Mouse (Mus musculus) hindbrain, embryonic 15.5 days (tissue): ENCODE data around the gene Fhdc1. TPM values are rescaled to one million over a fixed set of nuclear protein-coding genes. Genes with fewer than 3 reads are reported as not detected.
A peak's percentile ranks its signal among the peaks of the same experiment; 100 is the strongest.

ENCODE experiments used
- ATAC-seq: fragments of 200-750 bp; cut with Nextera tagmentation; 2 replicates; pipeline ENCODE4 v1.8.0; 2017; ENCODE audit warnings: low read depth, moderate number of reproducible peaks, moderate TSS enrichment; ENCODE audit not compliant: low FRiP score
- H3K27ac ChIP-seq: fragments of 300-500 bp; sonication (generic); replicated peaks from 2 replicates; pipeline ENCODE4 v1.5.1; 2015; ENCODE audit warnings: mild to moderate bottlenecking, inconsistent platforms
- H3K27me3 ChIP-seq: fragments of 300-500 bp; sonication (generic); 2 replicates; pipeline ENCODE4 v1.6.1; 2015; ENCODE audit warnings: control low read depth, inconsistent platforms
- H3K36me3 ChIP-seq: fragments of 300-500 bp; sonication (generic); 2 replicates; pipeline ENCODE4 v1.6.1; 2015; ENCODE audit warnings: control low read depth, inconsistent platforms
- H3K4me1 ChIP-seq: fragments of 300-500 bp; sonication (generic); replicated peaks from 2 replicates; pipeline ENCODE4 v1.6.1; 2015; ENCODE audit warnings: control low read depth, inconsistent platforms
- H3K4me2 ChIP-seq: fragments of 300-500 bp; sonication (generic); 2 replicates; pipeline ENCODE4 v1.6.1; 2015; ENCODE audit warnings: moderate library complexity, mild to moderate bottlenecking, inconsistent platforms
- H3K4me3 ChIP-seq: fragments of 300-500 bp; sonication (generic); 2 replicates; pipeline ENCODE4 v1.5.1; 2015; ENCODE audit warnings: mild to moderate bottlenecking, inconsistent platforms
- H3K9ac ChIP-seq: fragments of 300-500 bp; sonication (generic); 2 replicates; pipeline ENCODE4 v1.6.1; 2015; ENCODE audit warnings: inconsistent platforms
- H3K9me3 ChIP-seq: fragments of 300-500 bp; sonication (generic); 2 replicates; pipeline ENCODE4 v1.6.1; 2016; ENCODE audit warnings: control low read depth, inconsistent platforms
- WGBS: fragments of 180-500 bp; shearing (Covaris S2); methylation state at CpG from one replicate; pipeline ENCODE4 v1.1.7; 2015; 5-methylcytosine and 5-hydroxymethylcytosine counted together
- polyA plus RNA-seq: library from polyadenylated mRNA; unstranded; fragments of >200 nt; fragmentation: Nextera tagmentation; extraction: Ambion mirVana; gene quantifications from 2 replicates; pipeline ENCODE4 v1.2.1, GENCODE M21; 2015

The Fhdc1 gene
- 5.4 and 7.1 TPM in 2 replicates for polyA plus RNA-seq

DNA sequence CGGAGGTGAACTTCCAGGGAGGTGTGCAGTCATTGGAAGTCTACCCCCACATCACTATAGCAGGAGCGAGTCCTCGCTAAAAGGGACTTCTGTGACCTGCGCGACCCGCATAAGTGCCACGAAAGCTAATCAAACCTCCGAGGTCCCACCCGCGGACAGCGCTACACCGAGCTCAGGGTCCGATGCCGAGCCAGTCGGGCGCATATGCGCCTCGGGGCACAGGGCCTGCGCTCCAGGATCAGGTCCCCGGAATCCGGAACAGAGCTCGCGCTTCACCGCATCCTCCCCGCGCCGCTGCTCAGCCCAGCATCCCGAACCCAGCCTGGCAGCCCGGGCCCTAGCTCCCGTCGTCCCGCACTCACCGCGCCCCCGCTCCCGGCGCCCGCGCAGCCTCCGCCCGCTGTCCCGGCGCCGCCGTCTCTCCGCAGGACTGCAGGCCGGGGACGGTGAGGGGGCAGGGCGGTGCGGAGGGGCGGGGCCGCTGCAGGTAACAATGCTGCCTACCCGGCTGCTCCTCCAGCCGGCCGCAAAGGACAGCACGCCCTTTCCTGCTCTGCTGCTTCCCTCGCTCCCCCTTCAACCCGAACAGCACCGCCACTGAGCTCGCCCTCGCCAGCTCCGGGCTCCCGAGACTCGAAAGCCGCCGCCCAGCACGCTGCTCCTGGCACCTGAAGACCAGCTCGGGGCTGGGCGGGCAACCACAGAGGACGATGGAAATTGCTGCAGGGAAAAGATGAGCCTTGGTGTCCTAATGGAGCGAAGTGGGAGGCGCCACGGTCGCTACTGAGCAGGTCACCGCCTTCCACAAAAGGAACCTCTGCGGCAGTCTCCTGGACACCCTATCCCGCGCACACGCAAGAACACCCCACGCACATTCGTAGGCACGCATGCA, at the start of gene Fhdc1:
Gene Fhdc1 (minus strand): TSS at position 424 of the 892 bp plus-strand sequence.
- Histone ChIP-seq H3K27me3 (0 out of 2 replicates have a peak, but pooled peaks cover 18% of the 10 kb centered on the region), H3K4me3 (peak within 1 kb of the TSS; percentile 80), H3K27ac (peak within 1 kb of the TSS; percentile 75), H3K9me3 (no peaks in the 10 kb centered on the region), H3K4me1 (peaks cover 34% of the 10 kb centered on the region), H3K9ac (peak within 1 kb of the TSS; percentile 75), H3K36me3 (no peaks in the 10 kb centered on the region), H3K4me2 (peak within 1 kb of the TSS; percentile 98)
- under 1% methylated on average over 70 of the region's 82 CpGs for WGBS
- ATAC-seq, result peak; percentile 81

DNA sequence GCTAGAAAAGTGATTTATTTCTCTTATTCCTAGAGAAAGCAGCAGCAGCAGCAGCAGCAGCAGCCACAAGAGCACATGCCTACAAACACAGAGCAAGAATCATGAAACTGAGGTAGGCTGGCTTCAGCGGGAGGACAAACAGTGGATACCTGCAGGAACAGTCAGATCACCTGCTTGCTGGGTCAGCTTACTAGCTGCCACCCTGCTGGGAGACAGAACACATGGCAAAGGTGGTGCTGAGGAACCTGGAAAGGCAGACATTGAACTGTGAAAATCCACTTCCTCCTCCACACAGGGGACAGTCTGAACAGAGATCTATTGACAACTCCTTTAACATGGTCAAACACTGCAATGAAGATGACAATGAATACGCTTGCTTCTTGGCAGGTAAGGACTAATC, 48.8 kb upstream of the Fhdc1 start:
- Histone ChIP-seq H3K4me1 (0 out of 2 replicates have a peak, but pooled peaks cover 4% of the 10 kb centered on the region), H3K9ac (no peak overlapping the region), H3K9me3 (no peaks in the 10 kb centered on the region), H3K27me3 (no peaks in the 10 kb centered on the region), H3K4me2 (no peak overlapping the region), H3K4me3 (no peak overlapping the region), H3K36me3 (no peaks in the 10 kb centered on the region), H3K27ac (no peak overlapping the region)
- no peak for ATAC-seq
- 82% methylated on average over 2 of the region's 2 CpGs for WGBS

DNA sequence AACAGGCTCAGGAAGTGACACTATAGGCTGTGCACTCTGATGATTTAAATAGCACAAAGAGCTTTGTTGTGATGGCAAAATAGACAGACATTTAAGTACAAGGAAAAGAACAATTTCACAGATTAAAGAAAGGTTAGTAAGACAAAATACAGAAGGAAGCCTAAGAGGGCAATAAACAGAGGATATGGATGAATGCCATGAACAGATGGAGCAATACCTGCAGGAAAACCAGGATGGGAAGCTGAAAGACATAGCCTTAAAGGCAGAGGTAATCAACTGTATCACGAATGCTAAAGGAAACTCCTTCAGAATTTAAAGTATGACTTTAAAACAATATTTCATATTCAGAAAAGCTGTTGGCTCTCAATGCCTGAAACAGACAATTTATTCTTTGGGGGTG, 44.7 kb upstream of the Fhdc1 start:
- no peaks in the 10 kb centered on the region for H3K9me3 ChIP-seq
- ATAC-seq, result no peak
- H3K27ac ChIP-seq, result 0 out of 2 replicates have a peak overlapping the region, but pooled peaks have one; percentile 3
- H3K4me3 ChIP-seq, result no peak overlapping the region
- no peak overlapping the region for H3K9ac ChIP-seq
- H3K36me3 ChIP-seq, result no peaks in the 10 kb centered on the region
- no peak overlapping the region for H3K4me2 ChIP-seq
- no peaks in the 10 kb centered on the region for H3K27me3 ChIP-seq
- H3K4me1 ChIP-seq, result 0 out of 2 replicates have a peak, but pooled peaks cover 4% of the 10 kb centered on the region
- 67% methylated on average over 1 of the region's 1 CpGs for WGBS

DNA sequence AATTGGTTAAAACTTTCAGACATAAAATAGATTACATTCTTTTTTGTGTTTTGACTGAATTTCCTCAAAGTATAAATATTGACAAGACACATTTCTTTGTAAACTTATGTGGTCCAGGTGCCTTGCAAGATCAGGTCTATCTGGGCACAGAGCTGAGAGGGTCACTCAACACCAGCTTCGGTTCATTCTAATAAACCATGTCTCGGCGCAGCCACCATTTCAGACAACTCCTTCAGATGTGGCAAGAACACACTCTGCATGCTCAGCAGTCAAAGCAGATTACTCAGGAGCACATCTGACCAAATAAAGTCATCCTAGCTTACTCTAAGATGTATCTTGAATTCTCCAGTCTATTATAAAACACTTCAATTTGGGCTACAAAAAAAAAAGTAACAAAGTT, 35.9 kb upstream of the Fhdc1 start:
- H3K27ac ChIP-seq, result no peak overlapping the region
- no peak overlapping the region for H3K4me3 ChIP-seq
- no peak overlapping the region for H3K9ac ChIP-seq
- H3K9me3 ChIP-seq, result no peaks in the 10 kb centered on the region
- no peaks in the 10 kb centered on the region for H3K27me3 ChIP-seq
- WGBS, result 90% methylated on average over 3 of the region's 3 CpGs
- H3K4me1 ChIP-seq, result no peaks in the 10 kb centered on the region
- H3K36me3 ChIP-seq, result 0 out of 2 replicates have a peak, but pooled peaks cover 5% of the 10 kb centered on the region
- no peak overlapping the region for H3K4me2 ChIP-seq
- no peak for ATAC-seq

DNA sequence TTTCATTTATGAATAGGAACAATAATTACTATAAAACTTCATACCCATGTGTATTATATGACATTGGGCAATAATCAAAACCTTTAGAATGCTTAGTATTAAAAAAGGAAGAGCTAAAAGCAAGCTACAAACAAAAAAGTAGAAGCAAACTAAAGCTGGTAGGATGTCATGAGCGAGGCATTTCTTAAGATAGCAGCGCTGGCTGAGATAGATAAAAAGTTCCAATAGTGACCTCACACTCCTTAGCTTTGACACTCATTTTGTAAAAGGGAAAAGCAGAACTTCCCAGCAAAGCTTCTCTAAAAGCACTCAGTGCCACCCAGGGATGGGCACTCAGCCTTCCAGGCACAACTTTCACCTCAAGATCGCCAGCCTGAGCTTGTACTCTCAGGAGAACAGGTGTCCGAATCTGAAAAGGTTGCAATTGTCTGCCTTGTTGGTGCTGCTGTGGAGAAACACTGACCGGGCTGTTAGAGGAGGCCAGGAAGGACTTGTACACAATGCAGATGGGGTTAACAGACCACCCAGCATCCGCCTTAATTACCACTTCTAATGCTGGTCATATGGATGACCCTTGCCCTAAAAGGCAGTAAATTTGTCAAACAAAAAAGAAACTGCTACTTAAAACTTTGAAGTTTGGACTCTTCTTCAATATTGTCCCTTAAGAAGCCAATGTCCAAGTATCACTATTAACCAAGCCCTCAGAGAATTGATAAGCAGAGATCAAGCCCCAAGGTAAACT, 32.7 kb upstream of the Fhdc1 start:
- ATAC-seq, result no peak
- no peak overlapping the region for H3K27ac ChIP-seq
- no peaks in the 10 kb centered on the region for H3K36me3 ChIP-seq
- H3K9ac ChIP-seq, result no peak overlapping the region
- H3K27me3 ChIP-seq, result no peaks in the 10 kb centered on the region
- H3K9me3 ChIP-seq, result no peaks in the 10 kb centered on the region
- H3K4me1 ChIP-seq, result no peaks in the 10 kb centered on the region
- no peak overlapping the region for H3K4me2 ChIP-seq
- WGBS, result 68% methylated on average over 6 of the region's 6 CpGs
- H3K4me3 ChIP-seq, result no peak overlapping the region

DNA sequence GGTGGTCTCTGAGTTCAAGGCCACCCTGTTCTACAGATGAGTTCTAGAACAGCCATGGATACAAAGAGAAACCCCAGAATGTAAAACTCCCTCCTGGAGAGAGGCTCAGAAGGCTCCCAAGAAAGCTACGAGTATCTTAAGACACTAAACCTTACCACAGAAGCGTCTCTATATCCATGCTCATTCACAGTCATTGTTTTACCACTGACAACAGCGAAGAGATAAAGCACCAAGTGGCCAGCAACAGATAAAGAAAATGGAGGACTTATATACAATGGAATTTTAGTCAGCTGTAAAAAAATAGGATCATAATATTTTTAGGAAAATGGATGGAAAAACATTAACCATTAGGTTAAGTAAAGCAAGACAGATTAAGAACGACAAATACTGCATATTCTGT, 25.0 kb upstream of the Fhdc1 start:
- Histone ChIP-seq H3K27me3 (no peaks in the 10 kb centered on the region), H3K27ac (no peak overlapping the region), H3K4me1 (no peaks in the 10 kb centered on the region), H3K4me2 (no peak overlapping the region), H3K9me3 (no peaks in the 10 kb centered on the region), H3K36me3 (no peaks in the 10 kb centered on the region), H3K4me3 (no peak overlapping the region), H3K9ac (no peak overlapping the region)
- WGBS, result 88% methylated on average over 4 of the region's 4 CpGs
- no peak for ATAC-seq

DNA sequence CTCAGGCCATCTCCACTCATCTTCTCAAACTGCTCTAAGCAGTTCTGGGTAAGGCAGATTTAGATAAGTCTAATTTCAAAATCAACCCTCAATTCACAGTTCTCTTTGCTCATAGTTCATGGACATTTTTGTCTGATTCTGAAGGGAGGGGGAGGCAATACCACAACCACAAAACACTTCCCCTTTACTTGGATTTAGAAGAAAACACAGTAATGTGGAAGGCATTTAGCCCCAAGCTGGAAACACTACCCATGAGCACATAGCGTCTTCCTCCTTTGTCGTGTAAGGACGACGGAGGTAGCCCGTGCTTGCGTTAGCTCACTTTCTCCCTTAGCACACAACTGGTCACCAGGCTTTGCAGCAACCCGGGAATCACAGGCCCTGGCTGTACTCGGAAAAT, 24.1 kb upstream of the Fhdc1 start:
- Histone ChIP-seq H3K4me1 (no peaks in the 10 kb centered on the region), H3K9me3 (no peaks in the 10 kb centered on the region), H3K4me3 (no peak overlapping the region), H3K27me3 (no peaks in the 10 kb centered on the region), H3K36me3 (no peaks in the 10 kb centered on the region), H3K9ac (no peak overlapping the region), H3K4me2 (no peak overlapping the region), H3K27ac (no peak overlapping the region)
- ATAC-seq, result no peak
- 91% methylated on average over 8 of the region's 8 CpGs for WGBS

DNA sequence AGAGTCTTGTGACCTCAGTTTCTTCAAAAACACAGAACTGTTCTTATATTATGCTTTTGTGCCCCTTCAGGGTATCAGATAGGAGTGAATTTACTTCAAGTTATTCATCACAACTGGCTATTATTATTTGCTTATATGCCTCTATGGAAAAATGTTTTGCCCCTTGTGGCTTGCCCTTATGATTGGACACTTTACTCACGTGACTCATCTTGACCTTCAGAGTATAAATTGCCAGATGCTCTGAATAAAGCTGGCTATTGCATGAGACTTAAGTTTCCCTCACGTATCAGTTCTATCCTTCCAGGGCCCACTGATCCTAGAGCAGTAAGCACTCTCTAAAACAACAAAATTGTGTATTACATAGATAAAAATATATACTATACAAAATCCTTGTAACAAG, 21.9 kb upstream of the Fhdc1 start:
- no peak for ATAC-seq
- Histone ChIP-seq H3K27ac (no peak overlapping the region), H3K9me3 (no peaks in the 10 kb centered on the region), H3K9ac (no peak overlapping the region), H3K27me3 (no peaks in the 10 kb centered on the region), H3K36me3 (no peaks in the 10 kb centered on the region), H3K4me1 (no peaks in the 10 kb centered on the region), H3K4me3 (no peak overlapping the region), H3K4me2 (no peak overlapping the region)
- 82% methylated on average over 2 of the region's 2 CpGs for WGBS

DNA sequence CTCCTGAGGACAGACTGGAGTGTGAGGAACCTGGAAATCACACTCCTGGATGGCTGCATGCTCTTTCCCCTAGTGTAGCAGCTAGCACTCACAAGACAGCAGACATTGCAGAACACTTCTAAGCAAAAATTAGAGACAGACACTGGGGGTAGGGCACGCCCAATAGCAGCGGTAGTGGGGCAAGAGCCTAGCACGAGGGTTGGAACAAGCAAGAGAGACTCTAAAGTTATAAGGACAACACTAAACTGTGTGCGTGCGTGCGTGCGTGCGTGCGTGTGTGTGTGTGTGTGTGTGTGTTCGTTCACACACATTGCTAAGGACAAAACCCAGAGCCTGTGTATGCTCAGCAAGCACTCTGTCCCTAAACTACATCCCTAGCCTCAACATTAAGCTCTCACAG, 20.3 kb upstream of the Fhdc1 start:
- WGBS, result 76% methylated on average over 10 of the region's 10 CpGs
- H3K27ac ChIP-seq, result no peak overlapping the region
- no peak for ATAC-seq

DNA sequence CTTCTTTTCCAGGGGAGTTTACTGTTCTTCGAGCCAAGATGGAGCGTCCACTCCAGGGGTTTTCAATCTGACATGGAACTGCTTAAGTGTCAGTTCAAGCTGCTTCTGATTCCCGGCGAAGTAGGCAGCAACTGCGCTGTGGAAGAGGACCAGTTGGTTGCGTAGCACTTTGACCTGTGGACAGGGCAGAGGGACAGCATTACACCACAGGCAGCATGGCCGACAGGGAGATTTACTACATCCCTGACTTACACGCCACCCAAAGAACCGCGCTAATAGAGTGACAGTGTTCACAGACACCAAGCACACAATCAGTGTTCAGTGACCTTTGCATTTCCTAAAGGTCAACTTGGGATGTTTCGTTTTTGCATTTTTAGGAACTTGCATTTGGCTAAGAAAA, 17.5 kb upstream of the Fhdc1 start:
- H3K4me1 ChIP-seq, result no peaks in the 10 kb centered on the region
- H3K36me3 ChIP-seq, result no peaks in the 10 kb centered on the region
- ATAC-seq, result no peak
- no peak overlapping the region for H3K4me3 ChIP-seq
- H3K4me2 ChIP-seq, result no peak overlapping the region
- no peak overlapping the region for H3K9ac ChIP-seq
- H3K27ac ChIP-seq, result no peak overlapping the region
- H3K9me3 ChIP-seq, result no peaks in the 10 kb centered on the region
- WGBS, result 75% methylated on average over 11 of the region's 11 CpGs
- no peaks in the 10 kb centered on the region for H3K27me3 ChIP-seq

More for the DNA sequence above, 20.3 kb upstream of the Fhdc1 start:
- Histone ChIP-seq H3K9me3 (no peaks in the 10 kb centered on the region), H3K4me2 (no peak overlapping the region), H3K27me3 (no peaks in the 10 kb centered on the region), H3K4me3 (no peak overlapping the region), H3K4me1 (no peaks in the 10 kb centered on the region), H3K9ac (no peak overlapping the region), H3K36me3 (no peaks in the 10 kb centered on the region)

DNA sequence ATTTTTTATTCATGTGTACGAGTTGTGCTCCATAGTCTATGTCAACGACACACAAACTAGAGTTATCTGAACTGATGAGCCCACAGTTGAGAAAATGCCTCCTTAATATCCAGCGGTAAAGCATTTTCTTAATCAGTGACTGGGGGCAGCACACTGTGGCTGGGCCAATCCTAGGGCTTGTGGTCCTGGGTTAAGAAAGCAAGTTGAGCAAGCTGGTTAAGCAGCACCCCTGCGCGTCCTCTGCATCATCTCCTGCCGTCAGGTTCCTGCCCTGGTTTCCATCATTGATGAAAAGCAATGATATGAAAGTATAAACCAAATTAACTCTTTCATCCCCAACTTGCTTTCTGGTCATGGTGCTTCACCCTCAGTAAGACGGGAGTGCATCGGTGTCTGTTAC, 12.4 kb upstream of the Fhdc1 start:
- no peak overlapping the region for H3K4me2 ChIP-seq
- no peaks in the 10 kb centered on the region for H3K27me3 ChIP-seq
- no peak overlapping the region for H3K4me3 ChIP-seq
- 91% methylated on average over 8 of the region's 8 CpGs for WGBS
- 0 out of 2 replicates have a peak, but pooled peaks cover 3% of the 10 kb centered on the region for H3K4me1 ChIP-seq
- H3K36me3 ChIP-seq, result no peaks in the 10 kb centered on the region
- no peaks in the 10 kb centered on the region for H3K9me3 ChIP-seq
- no peak for ATAC-seq
- H3K9ac ChIP-seq, result no peak overlapping the region
- no peak overlapping the region for H3K27ac ChIP-seq

DNA sequence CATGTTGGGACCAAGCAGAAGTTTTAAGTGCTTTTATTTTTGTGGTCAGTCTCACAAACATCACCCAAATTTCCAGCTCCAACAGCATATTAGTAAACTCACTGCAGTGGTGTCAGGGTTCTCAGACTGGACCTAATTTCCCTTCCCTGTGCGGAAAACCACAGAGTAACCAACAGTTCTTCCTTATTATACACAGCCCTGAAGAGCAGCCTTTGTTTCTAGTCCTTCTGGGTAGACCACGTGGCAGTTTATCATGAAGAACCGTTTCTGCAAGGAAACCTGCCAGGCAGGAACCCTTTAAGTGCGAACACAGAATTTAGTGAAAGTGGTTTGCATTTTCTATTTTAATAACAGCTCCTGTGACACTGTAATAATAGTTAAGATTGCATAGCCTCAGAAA, 11.9 kb upstream of the Fhdc1 start:
- H3K4me1 ChIP-seq, result 0 out of 2 replicates have a peak, but pooled peaks cover 3% of the 10 kb centered on the region
- 81% methylated on average over 4 of the region's 4 CpGs for WGBS
- H3K27ac ChIP-seq, result no peak overlapping the region
- no peak overlapping the region for H3K4me3 ChIP-seq
- H3K36me3 ChIP-seq, result no peaks in the 10 kb centered on the region
- no peaks in the 10 kb centered on the region for H3K27me3 ChIP-seq
- no peak overlapping the region for H3K9ac ChIP-seq
- no peaks in the 10 kb centered on the region for H3K9me3 ChIP-seq
- ATAC-seq, result no peak
- no peak overlapping the region for H3K4me2 ChIP-seq
